Mouse (Mus musculus) myocyte (in vitro differentiated cells): ENCODE data around the gene Kif27.

Source experiments
- E2F4 ChIP-seq: IDR thresholded peaks from one replicate; pipeline ENCODE4 v1.6.1; 2011; ENCODE audit warnings: mild to moderate bottlenecking, control low read depth, moderate library complexity; ENCODE audit not compliant: insufficient read depth
- MAX ChIP-seq: IDR thresholded peaks from one replicate; pipeline ENCODE4 v1.6.1; 2011; ENCODE audit warnings: low read depth, mild to moderate bottlenecking, control low read depth
- POLR2AphosphoS2 ChIP-seq: IDR thresholded peaks from one replicate; pipeline ENCODE4 v1.6.1; 2011; ENCODE audit warnings: low read depth, control low read depth; ENCODE audit not compliant: insufficient read length

DNA sequence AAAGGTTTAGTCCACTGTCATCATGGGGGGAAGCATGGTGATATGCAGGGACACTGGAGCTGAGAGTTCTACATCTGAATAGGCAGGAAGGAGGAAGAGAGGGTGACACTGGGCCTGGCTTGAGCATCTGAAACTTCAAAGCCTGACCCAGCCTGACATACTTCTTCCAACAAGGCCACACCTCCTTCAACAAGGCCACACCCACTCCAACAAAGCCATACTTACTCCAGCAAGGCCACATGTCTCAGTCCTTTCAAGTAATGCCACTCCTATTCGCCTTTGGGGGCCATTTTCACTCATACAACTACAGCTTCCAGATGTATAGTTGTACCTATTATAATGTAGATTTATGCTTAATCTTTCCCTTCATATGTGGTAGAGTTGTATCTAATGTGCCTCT lies 8.7 kb upstream of the Kif27 start:
- TF ChIP-seq MAX (no peak), E2F4 (no peak), POLR2AphosphoS2 (no peak)
